In the genomic region with DNA sequence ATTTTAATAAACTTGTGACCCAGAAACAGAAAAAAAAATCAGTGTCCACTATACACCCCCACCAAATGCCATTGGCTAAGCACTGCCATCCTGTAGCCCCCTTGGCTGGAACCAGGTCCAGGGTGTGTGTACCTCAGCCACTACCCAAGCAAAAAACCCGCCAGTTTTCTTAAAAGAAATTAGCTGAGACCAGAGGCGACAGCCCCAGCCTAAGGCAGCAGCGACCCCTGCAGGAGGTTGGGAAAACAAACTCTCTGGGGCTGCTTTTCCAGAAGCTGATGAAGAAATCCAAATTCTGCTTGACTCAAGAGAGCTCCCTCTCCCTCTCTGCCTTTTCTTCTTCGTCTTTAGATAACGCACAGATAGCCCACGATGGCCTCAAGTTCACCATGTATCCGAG, we compare ENCODE assay signal across 9 mouse cellular contexts. TPM values are rescaled to one million over a fixed set of nuclear protein-coding genes. Genes with fewer than 3 reads are reported as not detected.
DNase-seq lines count a peak whose midpoint lies in the region; ATAC-seq and TF ChIP-seq lines count a peak whose summit lies in the region.
"Had no signal": no experiment of that assay in that cellular context is flagged by ENCODE, and none has a peak within 500 bp of the region (broad histone marks: within the 10 kb centered on the region; RNA-seq: fewer than 3 reads in every experiment).

No protein-coding gene starts in this region.

- WGBS in heart, embryonic 10.5 days: 2% methylated on average over 7 of the region's 7 CpGs
- 2% methylated on average over 7 of the region's 7 CpGs for WGBS in forebrain, embryonic 14.5 days

- H3K27ac ChIP-seq in heart, embryonic 10.5 days: no peak overlapping the region
- no peak overlapping the region for H3K27ac ChIP-seq in forebrain, embryonic 14.5 days (ENCODE audit: low read depth, low read length)
- H3K27ac ChIP-seq: neural tube, embryonic 13.5 days had no signal

- peak; percentile 48 to 77 for DNase-seq in heart, adult 18-20 months
- no peak for DNase-seq in heart, embryonic 10.5 days (ENCODE audit: low spot score)
- peak; percentile 79 for DNase-seq in c-Kit-positive CD71-negative TER-119-negative erythroid progenitor cells, embryonic 14.5 days (ENCODE audit: low read depth)
- DNase-seq in forebrain, embryonic 14.5 days (ENCODE audit: low spot score): peak; percentile 80
- peak; percentile 88 to 89 for DNase-seq in kidney, postnatal 4 days
- peak; percentile 74 to 81 for DNase-seq in lung, postnatal 4 days
- peak; percentile 26 to 42 for DNase-seq in spleen, postnatal 36 days (ENCODE audit: low spot score in 2 of 2)

- no peaks in the 10 kb centered on the region for H3K36me3 ChIP-seq in heart, embryonic 10.5 days
- no peaks in the 10 kb centered on the region for H3K36me3 ChIP-seq in C2C12 (ENCODE audit: control insufficient read depth, insufficient read depth)
- H3K36me3 ChIP-seq in forebrain, embryonic 14.5 days (ENCODE audit: control insufficient read depth, insufficient read depth, low read length): no peaks in the 10 kb centered on the region
- H3K36me3 ChIP-seq: neural tube, embryonic 13.5 days had no signal

- no peak overlapping the region for H3K4me2 ChIP-seq in forebrain, embryonic 14.5 days (ENCODE audit: low read length)
- H3K4me2 ChIP-seq: neural tube, embryonic 13.5 days had no signal

- H3K9me3 ChIP-seq in heart, embryonic 10.5 days: no peaks in the 10 kb centered on the region
- H3K9me3 ChIP-seq in forebrain, embryonic 14.5 days (replicated peaks; ENCODE audit: control insufficient read depth, low read length): no peaks in the 10 kb centered on the region
- H3K9me3 ChIP-seq: neural tube, embryonic 13.5 days had no signal

- no peaks in the 10 kb centered on the region for H3K79me3 ChIP-seq in C2C12 (ENCODE audit: low read depth)

- peak; percentile 19 for TF ChIP-seq CTCF in C2C12 (IDR thresholded peaks at IDR 0.05; ENCODE audit: control insufficient read depth, insufficient read depth, insufficient read length)

- peaks cover 24% of the 10 kb centered on the region for H3K27me3 ChIP-seq in heart, embryonic 10.5 days (ENCODE audit: insufficient read depth, poor library complexity, severe bottlenecking)
- H3K27me3 ChIP-seq in C2C12 (ENCODE audit: control insufficient read depth, insufficient read depth, insufficient read length): no peaks in the 10 kb centered on the region
- no peaks in the 10 kb centered on the region for H3K27me3 ChIP-seq in forebrain, embryonic 14.5 days (replicated peaks; ENCODE audit: control insufficient read depth, insufficient read depth, low read length)
- H3K27me3 ChIP-seq: neural tube, embryonic 13.5 days had no signal

- ATAC-seq in forebrain, embryonic 14.5 days: peak; percentile 66

- no peak overlapping the region for H3K9ac ChIP-seq in forebrain, embryonic 14.5 days (ENCODE audit: low read length)
- H3K9ac ChIP-seq: neural tube, embryonic 13.5 days had no signal

- no peak overlapping the region for H3K4me3 ChIP-seq in heart, embryonic 10.5 days
- no peak overlapping the region for H3K4me3 ChIP-seq in C2C12 (ENCODE audit: insufficient read depth, poor library complexity, severe bottlenecking)
- no peak overlapping the region for H3K4me3 ChIP-seq in forebrain, embryonic 14.5 days (ENCODE audit: low read depth, low read length)
- H3K4me3 ChIP-seq: neural tube, embryonic 13.5 days had no signal

- H3K79me2 ChIP-seq in C2C12 (ENCODE audit: control insufficient read depth, insufficient read depth): no peaks in the 10 kb centered on the region

- H3K4me1 ChIP-seq in heart, embryonic 10.5 days: peaks cover 24% of the 10 kb centered on the region
- H3K4me1 ChIP-seq in forebrain, embryonic 14.5 days (ENCODE audit: control insufficient read depth, insufficient read depth, low read length): peaks cover 9% of the 10 kb centered on the region; the same call in 1 of the 2 replicates

- H3ac ChIP-seq in C2C12 (ENCODE audit: control insufficient read depth, insufficient read length, low read depth): no peak overlapping the region

TF ChIP-seq in C2C12, 6 proteins besides CTCF, POLR2A, EP300 and RAD21:
- no peak for TF ChIP-seq USF1 (IDR thresholded peaks at IDR 0.05; ENCODE audit: low read depth)
- no peak for TF ChIP-seq MAX (IDR thresholded peaks at IDR 0.05)
- peak; percentile 22 for TF ChIP-seq CEBPB (IDR thresholded peaks at IDR 0.05; ENCODE audit: low read depth)
- no peak for TF ChIP-seq FOSL1 (IDR thresholded peaks at IDR 0.05; ENCODE audit: insufficient read depth, low read length, poor library complexity, severe bottlenecking)
TF ChIP-seq in C2C12: peak in this region for 1.

RNA-seq across cellular contexts. Expression of a gene that starts 0.9 kb away (rescaled TPM):
- under 1 TPM in 1 of 2 experiments, not detected in 1; 0.13 TPM for total RNA-seq in heart, adult 18-20 months (2021)
- 0.25 and 0.29 TPM in 2 replicates for polyA plus RNA-seq in heart, embryonic 10.5 days (2016; fragmentation: Nextera tagmentation; extraction: Ambion mirVana)
- polyA plus RNA-seq in C2C12 (2012; fragmentation: generic; extraction: Trizol): not detected
- 2.2 and 2.5 TPM in 2 replicates for polyA plus RNA-seq in forebrain, embryonic 14.5 days (2014; fragmentation: Nextera tagmentation; extraction: Ambion mirVana)

RNA-seq across cellular contexts. Expression of a gene that starts 5.5 kb away (rescaled TPM):
- total RNA-seq in heart, adult 18-20 months (2021): not detected
- not detected in 2 replicates for polyA plus RNA-seq in heart, embryonic 10.5 days (2016; fragmentation: Nextera tagmentation; extraction: Ambion mirVana)
- not detected for polyA plus RNA-seq in C2C12 (2012; fragmentation: generic; extraction: Trizol)
- polyA plus RNA-seq in forebrain, embryonic 14.5 days (2014; fragmentation: Nextera tagmentation; extraction: Ambion mirVana): not detected in 2 replicates
- polyA plus RNA-seq: neural tube, embryonic 13.5 days had no signal

RNA-seq across cellular contexts. Expression of a gene that starts 10.2 kb away (rescaled TPM):
- total RNA-seq in heart, adult 18-20 months (2021): 1 to 10 TPM; 4.5 to 4.8 TPM
- polyA plus RNA-seq in heart, embryonic 10.5 days (2016; fragmentation: Nextera tagmentation; extraction: Ambion mirVana): 15.7 and 17.6 TPM in 2 replicates
- 24.1 TPM for polyA plus RNA-seq in C2C12 (2012; fragmentation: generic; extraction: Trizol)
- 7.0 and 9.7 TPM in 2 replicates for polyA plus RNA-seq in forebrain, embryonic 14.5 days (2014; fragmentation: Nextera tagmentation; extraction: Ambion mirVana)

RNA-seq across cellular contexts. Expression of a gene that starts 16.0 kb away (rescaled TPM):
- total RNA-seq in heart, adult 18-20 months (2021): 100 to 1,000 TPM; 279 to 347 TPM
- 100 and 112 TPM in 2 replicates for polyA plus RNA-seq in heart, embryonic 10.5 days (2016; fragmentation: Nextera tagmentation; extraction: Ambion mirVana)
- 47.6 TPM for polyA plus RNA-seq in C2C12 (2012; fragmentation: generic; extraction: Trizol)
- 67.4 and 83.4 TPM in 2 replicates for polyA plus RNA-seq in forebrain, embryonic 14.5 days (2014; fragmentation: Nextera tagmentation; extraction: Ambion mirVana)
